ENCODE assay signal across 7 mouse cellular contexts in genomic region chr19:47919966-47920375, GRCm38 (mm10). TPM values are rescaled to one million over a fixed set of nuclear protein-coding genes. Genes with fewer than 3 reads are reported as not detected.
DNase-seq lines count a peak whose midpoint lies in the region; ATAC-seq and TF ChIP-seq lines count a peak whose summit lies in the region.

No protein-coding gene starts in this region.

- no peaks in the 10 kb centered on the region for H3K36me3 ChIP-seq in forebrain, postnatal 0 days (ENCODE audit: insufficient read depth)
- H3K36me3 ChIP-seq in intestine, postnatal 0 days (ENCODE audit: control insufficient read depth, insufficient read depth): no peaks in the 10 kb centered on the region
- H3K36me3 ChIP-seq in stomach, postnatal 0 days (ENCODE audit: control insufficient read depth, insufficient read depth, low read length): no peaks in the 10 kb centered on the region

- DNase-seq in forebrain, postnatal 0 days: no peak
- DNase-seq in lung, adult 2 months: peak; percentile 58
- no peak for DNase-seq in stomach, postnatal 0 days (ENCODE audit: low spot score)
- no peak for DNase-seq in spleen, postnatal 36 days (ENCODE audit: low spot score in 2 of 2)
- DNase-seq in left cerebral cortex, adult 9 months (ENCODE audit: low spot score in 2 of 2): no peak

- TF ChIP-seq POLR2A in bone marrow macrophage, adult 2 months (IDR thresholded peaks at IDR 0.05; ENCODE audit: borderline replicate concordance, low read depth, low read length): no peak
- no peak; the same call in 1 of the 2 replicates for TF ChIP-seq POLR2A in lung, adult 2 months (IDR thresholded peaks at IDR 0.05; ENCODE audit: borderline replicate concordance, extremely low read depth, low read depth, low read length)

- TF ChIP-seq CTCF in bone marrow macrophage, adult 2 months (IDR thresholded peaks at IDR 0.05; ENCODE audit: low read depth, low read length): no peak
- no peak for TF ChIP-seq CTCF in forebrain, postnatal 0 days (IDR thresholded peaks at IDR 0.05; ENCODE audit: low read depth)
- TF ChIP-seq CTCF in intestine, postnatal 0 days (IDR thresholded peaks at IDR 0.05; ENCODE audit: low read depth): no peak
- no peak for TF ChIP-seq CTCF in lung, adult 2 months (IDR thresholded peaks at IDR 0.05; ENCODE audit: insufficient read depth, low read length)
- TF ChIP-seq CTCF in stomach, postnatal 0 days (IDR thresholded peaks at IDR 0.05; ENCODE audit: low read depth): no peak

- no peaks in the 10 kb centered on the region for H3K9me3 ChIP-seq in forebrain, postnatal 0 days (ENCODE audit: low read length)
- no peaks in the 10 kb centered on the region for H3K9me3 ChIP-seq in intestine, postnatal 0 days (ENCODE audit: control insufficient read depth)
- H3K9me3 ChIP-seq in stomach, postnatal 0 days (ENCODE audit: control insufficient read depth, low read length): no peaks in the 10 kb centered on the region

- H3K4me1 ChIP-seq in bone marrow macrophage, adult 2 months (ENCODE audit: control insufficient read depth, insufficient read depth, low read length): peaks cover 22% of the 10 kb centered on the region
- H3K4me1 ChIP-seq in forebrain, postnatal 0 days (ENCODE audit: insufficient read depth): peaks cover 13% of the 10 kb centered on the region; the same call in 1 of the 2 replicates
- 0 out of 2 replicates have a peak, but pooled peaks cover 3% of the 10 kb centered on the region for H3K4me1 ChIP-seq in intestine, postnatal 0 days (replicated peaks; ENCODE audit: control insufficient read depth, insufficient read depth, low read length)
- H3K4me1 ChIP-seq in lung, adult 2 months (ENCODE audit: control insufficient read depth, insufficient read depth, low read length): peaks cover 8% of the 10 kb centered on the region
- H3K4me1 ChIP-seq in stomach, postnatal 0 days (replicated peaks; ENCODE audit: control insufficient read depth, insufficient read depth): 0 out of 2 replicates have a peak, but pooled peaks cover 8% of the 10 kb centered on the region

- H3K27ac ChIP-seq in bone marrow macrophage, adult 2 months (ENCODE audit: insufficient read depth, low read depth, low read length): peak overlapping the region; percentile 77
- H3K27ac ChIP-seq in forebrain, postnatal 0 days (ENCODE audit: low read depth, low read length): 0 out of 2 replicates have a peak overlapping the region, but pooled peaks have one; percentile 16
- H3K27ac ChIP-seq in intestine, postnatal 0 days (ENCODE audit: low read depth, low read length): peak overlapping the region; percentile 85; the same call in 1 of the 2 replicates
- H3K27ac ChIP-seq in stomach, postnatal 0 days (replicated peaks): peak overlapping the region; percentile 97

- WGBS in forebrain, postnatal 0 days: 2% methylated on average over 8 of the region's 8 CpGs
- 2% methylated on average over 8 of the region's 8 CpGs for WGBS in intestine, postnatal 0 days
- under 1% methylated on average over 8 of the region's 8 CpGs for WGBS in lung, adult 2 months
- WGBS in stomach, postnatal 0 days: 0% methylated on average over 8 of the region's 8 CpGs

- peak overlapping the region; percentile 96 for H3K4me2 ChIP-seq in forebrain, postnatal 0 days (ENCODE audit: low read depth)
- peak overlapping the region; percentile 94 for H3K4me2 ChIP-seq in intestine, postnatal 0 days (replicated peaks; ENCODE audit: low read depth)
- H3K4me2 ChIP-seq in stomach, postnatal 0 days (replicated peaks; ENCODE audit: low read depth): peak overlapping the region; percentile 83

- peak overlapping the region; percentile 80 for H3K4me3 ChIP-seq in bone marrow macrophage, adult 2 months (ENCODE audit: insufficient read depth, low read length)
- peak overlapping the region; percentile 82 for H3K4me3 ChIP-seq in forebrain, postnatal 0 days (ENCODE audit: low read depth, low read length)
- H3K4me3 ChIP-seq in intestine, postnatal 0 days (ENCODE audit: low read depth, low read length): peak overlapping the region; percentile 78
- H3K4me3 ChIP-seq in lung, adult 2 months (replicated peaks; ENCODE audit: extremely low read depth, low read depth, low read length): peak overlapping the region; percentile 40
- peak overlapping the region; percentile 80 for H3K4me3 ChIP-seq in stomach, postnatal 0 days (ENCODE audit: low read depth, low read length)

- TF ChIP-seq EP300 in stomach, postnatal 0 days (optimal IDR thresholded peaks at IDR 0.05): no peak

- peak; percentile 2; the same call in 1 of the 2 replicates for ATAC-seq in forebrain, postnatal 0 days
- ATAC-seq in intestine, postnatal 0 days: no peak
- ATAC-seq in stomach, postnatal 0 days (ENCODE audit: low FRiP score, low TSS enrichment): no peak; the same call in 1 of the 2 replicates

- peak overlapping the region; percentile 62; the same call in 1 of the 2 replicates for H3K9ac ChIP-seq in forebrain, postnatal 0 days
- peak overlapping the region; percentile 78; the same call in 1 of the 2 replicates for H3K9ac ChIP-seq in intestine, postnatal 0 days (ENCODE audit: low read depth, low read length)
- H3K9ac ChIP-seq in stomach, postnatal 0 days (ENCODE audit: low read length): peak overlapping the region; percentile 80

- H3K27me3 ChIP-seq in forebrain, postnatal 0 days (ENCODE audit: insufficient read depth, low read length): no peaks in the 10 kb centered on the region
- H3K27me3 ChIP-seq in intestine, postnatal 0 days (replicated peaks; ENCODE audit: control insufficient read depth, insufficient read depth, low read length): no peaks in the 10 kb centered on the region
- no peaks in the 10 kb centered on the region for H3K27me3 ChIP-seq in stomach, postnatal 0 days (ENCODE audit: control insufficient read depth, insufficient read depth, low read length)

RNA-seq across cellular contexts. Expression of gene Itprip, which starts 0.9 kb away (rescaled TPM):
- 7.9 and 8.3 TPM in 2 replicates for polyA plus RNA-seq in bone marrow macrophage, adult 2 months (2012; ENCODE audit: insufficient read depth, insufficient read length, missing spikeins)
- total RNA-seq in forebrain, postnatal 0 days (2014; rRNA removed): 3.8 and 4.9 TPM in 2 replicates
- polyA plus RNA-seq in forebrain, postnatal 0 days (2015; fragmentation: Nextera tagmentation; extraction: Ambion mirVana): 2.2 and 2.4 TPM in 2 replicates
- 2.6 and 2.7 TPM in 2 replicates for polyA plus RNA-seq in intestine, postnatal 0 days (2015; fragmentation: Nextera tagmentation; extraction: Ambion mirVana)
- 17.8 and 22.0 TPM in 2 replicates for polyA plus RNA-seq in lung, adult 2 months (2012; rRNA removed)
- 7.9 and 9.0 TPM in 2 replicates for polyA plus RNA-seq in stomach, postnatal 0 days (2015; fragmentation: Nextera tagmentation; extraction: Ambion mirVana)

RNA-seq across cellular contexts. Expression of gene Cfap43, which starts 0.9 kb away (rescaled TPM):
- polyA plus RNA-seq in bone marrow macrophage, adult 2 months (2012; ENCODE audit: insufficient read depth, insufficient read length, missing spikeins): 0.25 TPM in 1 of 2 replicates, not detected in the other
- total RNA-seq in forebrain, postnatal 0 days (2014; rRNA removed): 2.1 and 2.3 TPM in 2 replicates
- 0.99 and 1.8 TPM in 2 replicates for polyA plus RNA-seq in forebrain, postnatal 0 days (2015; fragmentation: Nextera tagmentation; extraction: Ambion mirVana)
- 0.16 and 0.22 TPM in 2 replicates for polyA plus RNA-seq in intestine, postnatal 0 days (2015; fragmentation: Nextera tagmentation; extraction: Ambion mirVana)
- polyA plus RNA-seq in lung, adult 2 months (2012; rRNA removed): 7.0 and 7.1 TPM in 2 replicates
- polyA plus RNA-seq in stomach, postnatal 0 days (2015; fragmentation: Nextera tagmentation; extraction: Ambion mirVana): 0.51 and 1.1 TPM in 2 replicates

RNA-seq across cellular contexts. Expression of gene Cfap58, which starts 17.5 kb away (rescaled TPM):
- not detected in 2 replicates for polyA plus RNA-seq in bone marrow macrophage, adult 2 months (2012; ENCODE audit: insufficient read depth, insufficient read length, missing spikeins)
- total RNA-seq in forebrain, postnatal 0 days (2014; rRNA removed): 0.46 and 2.6 TPM in 2 replicates
- polyA plus RNA-seq in forebrain, postnatal 0 days (2015; fragmentation: Nextera tagmentation; extraction: Ambion mirVana): 0.42 and 0.62 TPM in 2 replicates
- polyA plus RNA-seq in intestine, postnatal 0 days (2015; fragmentation: Nextera tagmentation; extraction: Ambion mirVana): not detected in 2 replicates
- 0.38 and 0.92 TPM in 2 replicates for polyA plus RNA-seq in lung, adult 2 months (2012; rRNA removed)
- polyA plus RNA-seq in stomach, postnatal 0 days (2015; fragmentation: Nextera tagmentation; extraction: Ambion mirVana): not detected in 2 replicates

RNA-seq across cellular contexts. Expression of gene Gsto2, which starts 54.6 kb away (rescaled TPM):
- 0.71 and 0.97 TPM in 2 replicates for polyA plus RNA-seq in bone marrow macrophage, adult 2 months (2012; ENCODE audit: insufficient read depth, insufficient read length, missing spikeins)
- 0.77 and 0.95 TPM in 2 replicates for total RNA-seq in forebrain, postnatal 0 days (2014; rRNA removed)
- polyA plus RNA-seq in forebrain, postnatal 0 days (2015; fragmentation: Nextera tagmentation; extraction: Ambion mirVana): 0.88 and 0.93 TPM in 2 replicates
- 0.95 and 0.98 TPM in 2 replicates for polyA plus RNA-seq in intestine, postnatal 0 days (2015; fragmentation: Nextera tagmentation; extraction: Ambion mirVana)
- 1.1 and 1.5 TPM in 2 replicates for polyA plus RNA-seq in lung, adult 2 months (2012; rRNA removed)
- polyA plus RNA-seq in stomach, postnatal 0 days (2015; fragmentation: Nextera tagmentation; extraction: Ambion mirVana): 3.5 and 4.2 TPM in 2 replicates

Comparison
In these comparisons a context has a peak if more than half of its experiments do, and no peak if none do; other contexts are left out.
1. H3K27ac ChIP-seq: peak in every context shown above with its lines; median percentile 97 in stomach, postnatal 0 days; 85 in intestine, postnatal 0 days; 77 in bone marrow macrophage, adult 2 months; 16 in forebrain, postnatal 0 days.